Mouse (Mus musculus): ENCODE results near the gene Nasp. TPM values are rescaled to one million over a fixed set of nuclear protein-coding genes. Genes with fewer than 3 reads are reported as not detected.
"Not testable (repeated sequence)": the region's sequence is repeated elsewhere in the genome, so short reads cannot be mapped to it uniquely, and the experiment has no call there.

Nasp gene
- total RNA-seq (2021) (10 to 100 TPM; 16.9 to 18.3 TPM), polyA plus RNA-seq (2012; rRNA removed) (3.0 and 7.1 TPM in 2 replicates)
- long read RNA-seq, partial matches to known transcripts, result 4 of 6 reads
- long read RNA-seq, other reads (novel, unspliced or antisense), result 0 of 6 reads

- Histone ChIP-seq H3K79me2 (replicated peaks; ENCODE audit: control insufficient read depth, insufficient read depth, low read length) (peaks cover 2% of the 10 kb centered on the region; the same call in 1 of the 2 replicates), H3K4me3 (peak within 1 kb of the TSS; percentile 99), H3K4me1 (ENCODE audit: control insufficient read depth, insufficient read depth, low read length) (peaks cover 3% of the 10 kb centered on the region; the same call in 1 of the 2 replicates), H3K9ac (ENCODE audit: low read depth, low read length) (peak within 1 kb of the TSS; percentile 94), H3K27me3 (ENCODE audit: control insufficient read depth, insufficient read depth, low read length) (no peaks in the 10 kb centered on the region), H3K36me3 (ENCODE audit: control insufficient read depth, insufficient read depth, low read length) (no peaks in the 10 kb centered on the region; the same call in 1 of the 2 replicates), H3K27ac (peak within 1 kb of the TSS; percentile 85)
- intact Hi-C loops (cut with DNase I), result loop anchor here (1.0 to 2.0 kb wide), 2 partner anchors 23 to 57 kb away; partner anchors contain the start of genes Akr1a1 and Prdx1
- peak; percentile 78 to 87 for DNase-seq
- 8% methylated on average over 23 of the region's 23 CpGs for WGBS
- no peak for TF ChIP-seq CTCF (IDR thresholded peaks at IDR 0.05)
These were observed at the start of gene Nasp for GRCm38 (mm10) chr4:116627722-116628662. Gene Nasp, minus strand, starts transcription at chr4:116627941.

- H3K27ac ChIP-seq, result no peak overlapping the region
- no peak overlapping the region for H3K9ac ChIP-seq (ENCODE audit: low read depth, low read length)
- no peak for DNase-seq
- H3K79me2 ChIP-seq (replicated peaks; ENCODE audit: control insufficient read depth, insufficient read depth, low read length), result no peaks in the 10 kb centered on the region
- no peaks in the 10 kb centered on the region for H3K4me1 ChIP-seq (ENCODE audit: control insufficient read depth, insufficient read depth, low read length)
- no peaks in the 10 kb centered on the region for H3K27me3 ChIP-seq (ENCODE audit: control insufficient read depth, insufficient read depth, low read length)
- intact Hi-C loops (cut with DNase I), result no loop called here
- TF ChIP-seq POLR2A (IDR thresholded peaks at IDR 0.05; ENCODE audit: insufficient read depth, low read depth, low read length), result no peak
- TF ChIP-seq EP300 (IDR thresholded peaks at IDR 0.05; ENCODE audit: insufficient read depth, low read depth, low read length), result no peak
- no peak for TF ChIP-seq CTCF (IDR thresholded peaks at IDR 0.05)
- no peaks in the 10 kb centered on the region for H3K36me3 ChIP-seq (ENCODE audit: control insufficient read depth, insufficient read depth, low read length)
- WGBS, result 68% methylated on average over 3 of the region's 3 CpGs
- no peak overlapping the region for H3K4me3 ChIP-seq
These were observed 48.3 kb upstream of the Nasp start for GRCm38 (mm10) chr4:116676027-116676426.

DNA sequence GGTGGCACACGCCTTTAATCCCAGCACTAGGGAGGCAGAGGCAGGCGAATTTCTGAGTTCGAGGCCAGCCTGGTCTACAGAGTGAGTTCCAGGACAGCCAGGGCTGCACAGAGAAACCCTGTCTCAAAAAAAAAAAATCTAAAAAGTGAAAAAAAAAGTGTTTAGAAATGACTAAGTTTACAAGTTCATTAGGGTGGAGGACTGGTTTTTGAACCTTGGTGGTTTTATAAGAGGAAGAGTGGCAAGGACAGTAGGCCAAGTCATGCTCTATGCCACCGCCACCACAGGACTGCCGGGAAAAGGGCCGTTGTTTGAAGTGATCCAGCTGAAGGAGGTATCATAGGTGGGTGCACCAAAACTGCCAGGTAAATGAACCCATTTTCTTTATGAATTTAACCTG lies 47.0 kb upstream of the Nasp start:
- H3K27me3 ChIP-seq (ENCODE audit: control insufficient read depth, insufficient read depth, low read length); intact Hi-C loops (cut with DNase I); DNase-seq; H3K36me3 ChIP-seq (ENCODE audit: control insufficient read depth, insufficient read depth, low read length); H3K27ac ChIP-seq; H3K9ac ChIP-seq (ENCODE audit: low read depth, low read length); H3K4me3 ChIP-seq; H3K4me1 ChIP-seq (ENCODE audit: control insufficient read depth, insufficient read depth, low read length); H3K79me2 ChIP-seq (replicated peaks; ENCODE audit: control insufficient read depth, insufficient read depth, low read length): not testable (repeated sequence)
- WGBS, result 92% methylated on average over 6 of the region's 6 CpGs

DNA sequence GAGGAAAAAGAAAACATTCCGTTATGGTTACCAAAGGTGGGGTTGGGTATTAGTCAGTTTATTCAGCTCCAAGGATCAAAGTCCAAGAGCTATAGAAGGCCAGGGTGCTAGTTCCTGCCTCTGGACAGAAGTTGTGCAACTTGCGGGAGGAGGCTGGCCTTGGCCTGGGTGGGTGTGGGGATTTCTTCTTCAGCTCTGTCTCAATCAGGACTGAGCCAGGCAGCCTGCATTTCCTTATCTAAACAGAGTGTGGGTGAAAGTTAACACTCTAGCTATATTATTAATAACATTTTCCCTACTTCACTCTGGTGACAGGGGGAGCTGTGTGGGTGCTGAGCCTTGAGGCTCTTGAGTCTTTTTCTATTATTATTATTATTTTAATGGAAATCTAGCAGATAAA lies 45.0 kb upstream of the Nasp start:
- intact Hi-C loops (cut with DNase I), result no loop called here
- WGBS, result 59% methylated on average over 2 of the region's 2 CpGs
- no peaks in the 10 kb centered on the region for H3K36me3 ChIP-seq (ENCODE audit: control insufficient read depth, insufficient read depth, low read length)
- TF ChIP-seq POLR2A (IDR thresholded peaks at IDR 0.05; ENCODE audit: insufficient read depth, low read depth, low read length) (no peak), EP300 (IDR thresholded peaks at IDR 0.05; ENCODE audit: insufficient read depth, low read depth, low read length) (no peak), CTCF (IDR thresholded peaks at IDR 0.05) (no peak)
- DNase-seq, result peak in 1 of 2 experiments; percentile 65
- H3K4me3 ChIP-seq, result no peak overlapping the region
- no peaks in the 10 kb centered on the region for H3K4me1 ChIP-seq (ENCODE audit: control insufficient read depth, insufficient read depth, low read length)
- H3K27ac ChIP-seq, result no peak overlapping the region
- no peaks in the 10 kb centered on the region for H3K79me2 ChIP-seq (replicated peaks; ENCODE audit: control insufficient read depth, insufficient read depth, low read length)
- no peaks in the 10 kb centered on the region for H3K27me3 ChIP-seq (ENCODE audit: control insufficient read depth, insufficient read depth, low read length)
- H3K9ac ChIP-seq (ENCODE audit: low read depth, low read length), result no peak overlapping the region

GRCm38 (mm10) chr4:116669291-116669690 lies 41.5 kb upstream of the Nasp start:
- H3K27ac ChIP-seq, result no peak overlapping the region
- H3K36me3 ChIP-seq (ENCODE audit: control insufficient read depth, insufficient read depth, low read length), result no peaks in the 10 kb centered on the region
- H3K4me1 ChIP-seq (ENCODE audit: control insufficient read depth, insufficient read depth, low read length), result no peaks in the 10 kb centered on the region
- no peak for DNase-seq
- no peaks in the 10 kb centered on the region for H3K79me2 ChIP-seq (replicated peaks; ENCODE audit: control insufficient read depth, insufficient read depth, low read length)
- H3K9ac ChIP-seq (ENCODE audit: low read depth, low read length), result no peak overlapping the region
- intact Hi-C loops (cut with DNase I), result no loop called here
- no peak overlapping the region for H3K4me3 ChIP-seq
- H3K27me3 ChIP-seq (ENCODE audit: control insufficient read depth, insufficient read depth, low read length), result no peaks in the 10 kb centered on the region
- TF ChIP-seq POLR2A (IDR thresholded peaks at IDR 0.05; ENCODE audit: insufficient read depth, low read depth, low read length), result no peak
- peak; percentile 66 for TF ChIP-seq CTCF (IDR thresholded peaks at IDR 0.05)
- TF ChIP-seq EP300 (IDR thresholded peaks at IDR 0.05; ENCODE audit: insufficient read depth, low read depth, low read length), result no peak
- 54% methylated on average over 2 of the region's 2 CpGs for WGBS

GRCm38 (mm10) chr4:116668145-116668544 lies 40.4 kb upstream of the Nasp start:
- peak in 1 of 2 experiments; percentile 40 for DNase-seq
- WGBS, result 28% methylated on average over 3 of the region's 3 CpGs
- TF ChIP-seq POLR2A (IDR thresholded peaks at IDR 0.05; ENCODE audit: insufficient read depth, low read depth, low read length), result no peak
- no peak for TF ChIP-seq CTCF (IDR thresholded peaks at IDR 0.05)
- TF ChIP-seq EP300 (IDR thresholded peaks at IDR 0.05; ENCODE audit: insufficient read depth, low read depth, low read length), result no peak
- H3K79me2 ChIP-seq (replicated peaks; ENCODE audit: control insufficient read depth, insufficient read depth, low read length), result no peaks in the 10 kb centered on the region
- intact Hi-C loops (cut with DNase I), result no loop called here
- H3K27ac ChIP-seq, result no peak overlapping the region
- H3K27me3 ChIP-seq (ENCODE audit: control insufficient read depth, insufficient read depth, low read length), result no peaks in the 10 kb centered on the region
- H3K9ac ChIP-seq (ENCODE audit: low read depth, low read length), result no peak overlapping the region
- no peaks in the 10 kb centered on the region for H3K4me1 ChIP-seq (ENCODE audit: control insufficient read depth, insufficient read depth, low read length)
- H3K4me3 ChIP-seq, result no peak overlapping the region
- H3K36me3 ChIP-seq (ENCODE audit: control insufficient read depth, insufficient read depth, low read length), result no peaks in the 10 kb centered on the region

Measured in heart, adult 2 months (tissue).